Mouse (Mus musculus) cortical plate, adult 2 months (tissue): Measurements from ENCODE around the gene Parvb.

Source experiments
- CTCF ChIP-seq: fragments of 200-500 bp; IDR thresholded peaks from 2 replicates; pipeline ENCODE4 v1.5.1; 2011; ENCODE audit warnings: mild to moderate bottlenecking, control low read depth, low read length; ENCODE audit not compliant: insufficient read depth; ENCODE audit errors: extremely low read depth
- POLR2A ChIP-seq: fragments of 200-500 bp; IDR thresholded peaks from 2 replicates; pipeline ENCODE4 v1.6.1; 2011; ENCODE audit warnings: mild to moderate bottlenecking, low read length, control low read depth; ENCODE audit not compliant: insufficient read depth; ENCODE audit errors: extremely low read depth

GRCm38 (mm10) chr15:84349915-84350738, 118.3 kb downstream of the Parvb start:
- TF ChIP-seq CTCF (no peak), POLR2A (no peak)
